Mouse (Mus musculus): ENCODE measurements at regions not wholly inside any gene's neighbourhood (a gene's known extent, or its start where the extent isn't known, plus 50 kb on each side); places are given as distances from the start of the nearest gene placed in this dataset.

- no peaks in the 10 kb centered on the region for H3K4me1 ChIP-seq (ENCODE audit: control insufficient read depth, insufficient read depth, low read length)
- TF ChIP-seq POLR2A (IDR thresholded peaks at IDR 0.05; ENCODE audit: insufficient read depth, low read depth, low read length) (no peak), CTCF (IDR thresholded peaks at IDR 0.05; ENCODE audit: insufficient read depth, low read depth, low read length) (no peak)
- no peak overlapping the region for H3K27ac ChIP-seq (ENCODE audit: insufficient read depth, low read depth, low read length)
- no peak overlapping the region for H3K4me3 ChIP-seq (ENCODE audit: insufficient read depth, low read depth, low read length)
- 79% methylated on average over 7 of the region's 7 CpGs for WGBS
Observed at GRCm38 (mm10) chr14:67127118-67127517, 1118.1 kb upstream of the Gulo start.

GRCm38 (mm10) chr14:67126254-67126653, 1117.2 kb upstream of the Gulo start:
- no peak for TF ChIP-seq POLR2A (IDR thresholded peaks at IDR 0.05; ENCODE audit: insufficient read depth, low read depth, low read length)
- TF ChIP-seq CTCF (IDR thresholded peaks at IDR 0.05; ENCODE audit: insufficient read depth, low read depth, low read length), result no peak

GRCm38 (mm10) chr14:67123300-67123699, 1114.3 kb upstream of the Gulo start:
- WGBS, result 57% methylated on average over 7 of the region's 7 CpGs
- Histone ChIP-seq H3K4me3 (ENCODE audit: insufficient read depth, low read depth, low read length) (no peak overlapping the region), H3K4me1 (ENCODE audit: control insufficient read depth, insufficient read depth, low read length) (peaks cover 6% of the 10 kb centered on the region), H3K27ac (ENCODE audit: insufficient read depth, low read depth, low read length) (no peak overlapping the region)
- TF ChIP-seq POLR2A (IDR thresholded peaks at IDR 0.05; ENCODE audit: insufficient read depth, low read depth, low read length) (no peak), CTCF (IDR thresholded peaks at IDR 0.05; ENCODE audit: insufficient read depth, low read depth, low read length) (no peak)

More at GRCm38 (mm10) chr14:67126254-67126653, 1117.2 kb upstream of the Gulo start:
- 24% methylated on average over 6 of the region's 6 CpGs for WGBS
- Histone ChIP-seq H3K4me3 (ENCODE audit: insufficient read depth, low read depth, low read length) (no peak overlapping the region), H3K27ac (ENCODE audit: insufficient read depth, low read depth, low read length) (no peak overlapping the region), H3K4me1 (ENCODE audit: control insufficient read depth, insufficient read depth, low read length) (no peaks in the 10 kb centered on the region)
